Mouse (Mus musculus) heart, adult 11 months (tissue): ENCODE data around the gene Dhx40.
"Not testable (repeated sequence)": the region's sequence is repeated elsewhere in the genome, so short reads cannot be mapped to it uniquely, and the experiment has no call there.

ENCODE experiments used
- DNase-seq: peaks from one replicate; pipeline ENCODE4 v3.0.0; 2022

Dhx40 gene

GRCm38 (mm10) chr11:86749776-86750423, 57.6 kb downstream of the Dhx40 start:
- DNase-seq = peak; percentile 75

- DNase-seq = peak; percentile 90
These were observed 61.7 kb downstream of the Dhx40 start for GRCm38 (mm10) chr11:86745634-86746404.

GRCm38 (mm10) chr11:86742605-86743004, 64.9 kb downstream of the Dhx40 start:
- no peak for DNase-seq

GRCm38 (mm10) chr11:86741505-86741904, 66.0 kb downstream of the Dhx40 start:
- no peak for DNase-seq

- DNase-seq = no peak
These were observed 68.1 kb downstream of the Dhx40 start for GRCm38 (mm10) chr11:86739470-86739869.

- DNase-seq = no peak
These were observed 68.6 kb downstream of the Dhx40 start for GRCm38 (mm10) chr11:86738956-86739355.

- not testable (repeated sequence) for DNase-seq
These were observed 69.2 kb downstream of the Dhx40 start for GRCm38 (mm10) chr11:86738308-86738707.

- DNase-seq = peak; percentile 89
These were observed 70.1 kb downstream of the Dhx40 start for GRCm38 (mm10) chr11:86737301-86738000.

- DNase-seq = no peak
These were observed 72.6 kb downstream of the Dhx40 start for GRCm38 (mm10) chr11:86734993-86735392.

GRCm38 (mm10) chr11:86734241-86734939, 73.2 kb downstream of the Dhx40 start:
- DNase-seq = no peak

GRCm38 (mm10) chr11:86731443-86731842, 76.1 kb downstream of the Dhx40 start:
- peak; percentile 96 for DNase-seq

GRCm38 (mm10) chr11:86725607-86726006, 81.9 kb downstream of the Dhx40 start:
- no peak for DNase-seq

- peak; percentile 83 for DNase-seq
These were observed 82.6 kb downstream of the Dhx40 start for GRCm38 (mm10) chr11:86724982-86725381.

- no peak for DNase-seq
These were observed 83.5 kb downstream of the Dhx40 start for GRCm38 (mm10) chr11:86724004-86724403.

- peak; percentile 91 for DNase-seq
These were observed 88.2 kb downstream of the Dhx40 start for GRCm38 (mm10) chr11:86719390-86719789.
